Comparison of ENCODE assay signal across 15 mouse cellular contexts in the genomic region with DNA sequence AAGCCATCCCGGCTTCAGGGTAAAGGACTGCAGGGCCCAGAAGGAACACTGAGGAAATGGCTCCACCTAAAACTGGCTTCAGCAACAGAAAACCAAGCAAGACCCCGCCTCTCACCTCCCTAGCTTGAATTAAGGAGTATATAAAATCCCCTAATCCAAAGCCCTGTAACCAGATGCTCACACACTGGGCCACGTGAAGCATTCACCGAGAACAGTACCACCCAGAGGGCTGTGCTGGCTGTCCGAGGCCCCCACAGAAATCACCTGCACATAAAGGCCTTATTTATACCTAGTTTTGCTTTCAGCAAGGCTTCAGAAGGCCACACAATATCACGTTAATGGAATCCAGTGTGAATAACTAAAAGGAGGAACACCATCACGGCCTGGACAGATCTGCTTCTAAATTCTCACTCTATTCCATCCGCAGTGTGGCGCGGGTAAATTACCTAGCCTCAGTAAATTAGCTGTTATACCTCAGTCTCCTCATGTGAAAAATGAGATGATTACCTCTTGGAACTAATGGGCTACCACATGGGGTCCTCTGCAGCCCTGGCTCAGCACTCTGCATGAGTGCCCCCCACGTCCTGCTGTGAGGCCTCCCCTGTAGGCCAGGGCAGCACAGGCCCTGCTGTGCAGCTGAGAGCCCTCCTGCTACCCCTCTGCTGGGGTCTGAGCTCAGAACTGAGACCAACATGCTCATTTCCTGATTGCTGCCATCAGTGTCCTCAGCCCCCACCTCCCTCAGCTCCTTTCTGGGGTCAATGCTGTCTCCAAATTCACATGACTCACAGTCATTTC. TPM values are rescaled to one million over a fixed set of nuclear protein-coding genes. Genes with fewer than 3 reads are reported as not detected.
DNase-seq lines count a peak whose midpoint lies in the region; ATAC-seq lines count a peak whose summit lies in the region.
"Had no signal": no experiment of that assay in that cellular context is flagged by ENCODE, and none has a peak within 500 bp of the region (broad histone marks: within the 10 kb centered on the region; RNA-seq: fewer than 3 reads in every experiment).

No protein-coding gene starts in this region.

- 66% methylated on average over 11 of the region's 11 CpGs for WGBS in embryonic facial prominence, embryonic 14.5 days
- 52% methylated on average over 11 of the region's 11 CpGs for WGBS in hindbrain, embryonic 14.5 days
- WGBS in neural tube, embryonic 12.5 days, result 62% methylated on average over 11 of the region's 11 CpGs

- no peak overlapping the region for H3K4me3 ChIP-seq in embryonic facial prominence, embryonic 14.5 days (ENCODE audit: low read depth, low read length)
- H3K4me3 ChIP-seq in hindbrain, embryonic 14.5 days (replicated peaks; ENCODE audit: low read length), result no peak overlapping the region
- no peak overlapping the region for H3K4me3 ChIP-seq in neural tube, embryonic 12.5 days
- H3K4me3 ChIP-seq: embryonic facial prominence, embryonic 15.5 days; myocyte had no signal

- H3K4me2 ChIP-seq in embryonic facial prominence, embryonic 14.5 days (ENCODE audit: low read depth, low read length), result no peak overlapping the region
- H3K4me2 ChIP-seq in hindbrain, embryonic 14.5 days (replicated peaks), result no peak overlapping the region
- no peak overlapping the region for H3K4me2 ChIP-seq in neural tube, embryonic 12.5 days (replicated peaks)
- H3K4me2 ChIP-seq: embryonic facial prominence, embryonic 15.5 days had no signal

- no peaks in the 10 kb centered on the region for H3K9me3 ChIP-seq in embryonic facial prominence, embryonic 14.5 days (ENCODE audit: control insufficient read depth, low read length)
- H3K9me3 ChIP-seq in hindbrain, embryonic 14.5 days (ENCODE audit: control insufficient read depth, low read length), result no peaks in the 10 kb centered on the region
- H3K9me3 ChIP-seq in neural tube, embryonic 12.5 days, result no peaks in the 10 kb centered on the region
- H3K9me3 ChIP-seq: embryonic facial prominence, embryonic 15.5 days had no signal

- H3K9ac ChIP-seq in embryonic facial prominence, embryonic 14.5 days (ENCODE audit: low read depth, low read length), result no peak overlapping the region
- H3K9ac ChIP-seq in hindbrain, embryonic 14.5 days, result no peak overlapping the region
- H3K9ac ChIP-seq in neural tube, embryonic 12.5 days, result no peak overlapping the region
- H3K9ac ChIP-seq: embryonic facial prominence, embryonic 15.5 days had no signal

- peaks cover 15% of the 10 kb centered on the region; the same call in 1 of the 2 replicates for H3K36me3 ChIP-seq in embryonic facial prominence, embryonic 14.5 days (ENCODE audit: control insufficient read depth, insufficient read depth, low read length)
- H3K36me3 ChIP-seq in hindbrain, embryonic 14.5 days (replicated peaks; ENCODE audit: control insufficient read depth, insufficient read depth), result peaks cover 4% of the 10 kb centered on the region; the same call in 1 of the 2 replicates
- peaks cover 8% of the 10 kb centered on the region; the same call in 1 of the 2 replicates for H3K36me3 ChIP-seq in neural tube, embryonic 12.5 days

- ATAC-seq in embryonic facial prominence, embryonic 14.5 days (ENCODE audit: low read depth), result peak; percentile 63; the same call in 1 of the 2 replicates
- ATAC-seq in hindbrain, embryonic 14.5 days (ENCODE audit: low FRiP score), result peak; percentile 68; the same call in 1 of the 2 replicates
- ATAC-seq in neural tube, embryonic 12.5 days (ENCODE audit: low FRiP score, low read depth), result peak; percentile 96
- no peak for ATAC-seq in activated CD4-positive, CD25-positive, alpha-beta regulatory T cell, adult 4 months

- H3K27ac ChIP-seq in embryonic facial prominence, embryonic 14.5 days (replicated peaks; ENCODE audit: low read depth, low read length), result no peak overlapping the region
- peak overlapping the region; percentile 64 for H3K27ac ChIP-seq in hindbrain, embryonic 14.5 days
- peak overlapping the region; percentile 9; the same call in 1 of the 2 replicates for H3K27ac ChIP-seq in neural tube, embryonic 12.5 days
- H3K27ac ChIP-seq: embryonic facial prominence, embryonic 15.5 days; macrophage had no signal

- no peaks in the 10 kb centered on the region for H3K27me3 ChIP-seq in embryonic facial prominence, embryonic 14.5 days (replicated peaks; ENCODE audit: control insufficient read depth, insufficient read depth, low read length)
- H3K27me3 ChIP-seq in hindbrain, embryonic 14.5 days (ENCODE audit: control insufficient read depth, insufficient read depth, low read length), result no peaks in the 10 kb centered on the region
- H3K27me3 ChIP-seq in neural tube, embryonic 12.5 days (replicated peaks), result no peaks in the 10 kb centered on the region
- H3K27me3 ChIP-seq: embryonic facial prominence, embryonic 15.5 days had no signal

- H3K4me1 ChIP-seq in embryonic facial prominence, embryonic 14.5 days (ENCODE audit: control insufficient read depth, insufficient read depth, low read length), result no peaks in the 10 kb centered on the region
- H3K4me1 ChIP-seq in hindbrain, embryonic 14.5 days (replicated peaks; ENCODE audit: control insufficient read depth, insufficient read depth, low read length), result no peaks in the 10 kb centered on the region
- H3K4me1 ChIP-seq in neural tube, embryonic 12.5 days, result no peaks in the 10 kb centered on the region
- H3K4me1 ChIP-seq: embryonic facial prominence, embryonic 15.5 days had no signal

- DNase-seq in heart, adult 11 months, result peak; percentile 79
- no peak for DNase-seq in heart, adult 9 months (ENCODE audit: low spot score in 2 of 2)
- no peak for DNase-seq in embryonic facial prominence, embryonic 14.5 days (ENCODE audit: low spot score)
- no peak for DNase-seq in hindbrain, embryonic 14.5 days (ENCODE audit: low spot score)
- no peak for DNase-seq in thymus, postnatal 10 days (ENCODE audit: low spot score in 2 of 2)
- DNase-seq: adrenal gland, postnatal 14 days; B cell, adult 2 months; kidney, postnatal 10 days; layer of hippocampus, adult 9-11 months; thymus, postnatal 36 days had no signal

RNA-seq across cellular contexts. Expression of gene Cdk5rap2, which starts 45.0 kb away (rescaled TPM):
- polyA plus RNA-seq in embryonic facial prominence, embryonic 14.5 days (2014; fragmentation: Nextera tagmentation; extraction: Ambion mirVana), result 15.8 and 18.5 TPM in 2 replicates
- 11.0 and 13.3 TPM in 2 replicates for polyA plus RNA-seq in hindbrain, embryonic 14.5 days (2014; fragmentation: Nextera tagmentation; extraction: Ambion mirVana)
- polyA plus RNA-seq in neural tube, embryonic 12.5 days (2016; fragmentation: Nextera tagmentation; extraction: Ambion mirVana), result 17.7 and 19.9 TPM in 2 replicates
- polyA plus RNA-seq in activated CD4-positive, CD25-positive, alpha-beta regulatory T cell, adult 4 months (2017; shearing (Covaris generic)), result 10 to 100 TPM in 1 of 2 experiments, 1 to 10 TPM in 1; 5.5 to 24.3 TPM
